Mouse (Mus musculus) liver, embryonic 16.5 days (tissue): ENCODE measurements at regions not wholly inside any gene's neighbourhood (a gene's known extent, or its start where the extent isn't known, plus 50 kb on each side); places are given as distances from the start of the nearest gene placed in this dataset.

Experiments used
- ATAC-seq: fragments of 200-750 bp; cut with Nextera tagmentation; 2 replicates; pipeline ENCODE4 v1.8.0; 2017; ENCODE audit warnings: low read depth, mild to moderate bottlenecking, moderate number of reproducible peaks, moderate library complexity
- H3K27ac ChIP-seq: fragments of 300-500 bp; sonication (generic); 2 replicates; pipeline ENCODE4 v1.5.1; 2014; ENCODE audit warnings: mild to moderate bottlenecking, low read length
- H3K27me3 ChIP-seq: fragments of 300-500 bp; sonication (generic); 2 replicates; pipeline ENCODE4 v1.6.1; 2014; ENCODE audit warnings: low read depth, low read length, mixed read lengths; ENCODE audit not compliant: control insufficient read depth, insufficient read depth
- H3K36me3 ChIP-seq: fragments of 300-500 bp; sonication (generic); 2 replicates; pipeline ENCODE4 v1.6.1; 2014; ENCODE audit warnings: mild to moderate bottlenecking; ENCODE audit not compliant: control insufficient read depth, insufficient read depth
- H3K4me1 ChIP-seq: fragments of 300-500 bp; sonication (generic); 2 replicates; pipeline ENCODE4 v1.6.1; 2014; ENCODE audit warnings: low read depth, low read length, mixed read lengths; ENCODE audit not compliant: control insufficient read depth
- H3K4me2 ChIP-seq: fragments of 300-500 bp; sonication (generic); 2 replicates; pipeline ENCODE4 v1.6.1; 2014; ENCODE audit warnings: low read depth, low read length, mixed read lengths
- H3K4me3 ChIP-seq: fragments of 300-500 bp; sonication (generic); 2 replicates; pipeline ENCODE4 v1.5.1; 2014; ENCODE audit warnings: low read depth, mild to moderate bottlenecking, low read length
- H3K9ac ChIP-seq: fragments of 300-500 bp; sonication (generic); 2 replicates; pipeline ENCODE4 v1.6.1; 2014; ENCODE audit warnings: low read depth, low read length
- H3K9me3 ChIP-seq: fragments of 300-500 bp; sonication (generic); replicated peaks from 2 replicates; pipeline ENCODE4 v1.6.1; 2016; ENCODE audit warnings: low read length; ENCODE audit not compliant: control insufficient read depth
- WGBS: fragments of 180-500 bp; shearing (Covaris S2); extraction: QIAGEN DNeasy Blood & Tissue Kit; methylation state at CpG from one replicate; pipeline ENCODE4 v1.1.7; 2014; ENCODE audit not compliant: insufficient replicate concordance; 5-methylcytosine and 5-hydroxymethylcytosine counted together

DNA sequence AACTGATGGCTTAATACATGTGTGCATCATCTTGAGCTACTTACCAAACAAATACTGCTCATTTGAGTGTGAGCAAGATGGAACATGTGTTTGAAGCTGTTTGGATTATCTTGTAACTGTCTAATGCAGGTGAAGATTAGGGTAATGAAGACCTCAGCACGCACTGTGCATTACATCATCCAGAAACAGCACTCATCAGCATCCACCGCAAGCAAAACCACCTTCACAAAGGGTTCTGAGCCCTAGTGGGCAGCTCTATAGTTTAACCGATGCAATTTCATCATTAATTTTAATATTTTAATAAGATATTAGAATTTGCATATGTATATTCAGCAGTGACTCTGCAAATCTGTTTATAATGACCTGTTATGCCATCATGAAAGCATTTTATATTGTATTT lies 664.1 kb downstream of the Lrriq3 start:
- Histone ChIP-seq H3K4me3 (no peak overlapping the region), H3K4me1 (no peaks in the 10 kb centered on the region), H3K27me3 (no peaks in the 10 kb centered on the region), H3K36me3 (no peaks in the 10 kb centered on the region), H3K9ac (no peak overlapping the region), H3K27ac (no peak overlapping the region), H3K4me2 (no peak overlapping the region), H3K9me3 (no peaks in the 10 kb centered on the region)
- no peak for ATAC-seq
- 74% methylated on average over 3 of the region's 3 CpGs for WGBS

DNA sequence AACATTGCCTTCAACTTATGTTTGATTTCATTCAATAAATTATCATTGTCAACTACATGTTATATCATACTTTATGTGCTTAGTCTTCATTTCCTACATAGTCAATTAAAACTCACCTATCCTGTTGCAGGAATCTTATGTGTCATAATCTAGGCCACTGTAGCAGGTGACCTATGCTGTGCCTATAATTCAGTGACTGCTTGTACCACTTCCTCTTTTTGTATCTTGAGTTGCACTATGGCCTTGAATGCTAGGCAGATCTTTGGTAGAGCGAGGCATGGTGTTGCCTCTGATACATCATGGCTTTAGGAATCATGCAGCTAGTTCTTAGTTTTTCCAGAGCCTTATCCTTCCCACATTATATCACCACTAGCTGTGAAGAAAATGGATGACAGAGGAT lies 682.8 kb downstream of the Lrriq3 start:
- WGBS, result 33% methylated on average over 1 of the region's 1 CpGs
- no peaks in the 10 kb centered on the region for H3K36me3 ChIP-seq
- H3K4me3 ChIP-seq, result no peak overlapping the region
- no peaks in the 10 kb centered on the region for H3K4me1 ChIP-seq
- ATAC-seq, result no peak
- H3K9me3 ChIP-seq, result no peaks in the 10 kb centered on the region
- no peak overlapping the region for H3K27ac ChIP-seq
- H3K27me3 ChIP-seq, result no peaks in the 10 kb centered on the region
- no peak overlapping the region for H3K4me2 ChIP-seq
- H3K9ac ChIP-seq, result no peak overlapping the region

DNA sequence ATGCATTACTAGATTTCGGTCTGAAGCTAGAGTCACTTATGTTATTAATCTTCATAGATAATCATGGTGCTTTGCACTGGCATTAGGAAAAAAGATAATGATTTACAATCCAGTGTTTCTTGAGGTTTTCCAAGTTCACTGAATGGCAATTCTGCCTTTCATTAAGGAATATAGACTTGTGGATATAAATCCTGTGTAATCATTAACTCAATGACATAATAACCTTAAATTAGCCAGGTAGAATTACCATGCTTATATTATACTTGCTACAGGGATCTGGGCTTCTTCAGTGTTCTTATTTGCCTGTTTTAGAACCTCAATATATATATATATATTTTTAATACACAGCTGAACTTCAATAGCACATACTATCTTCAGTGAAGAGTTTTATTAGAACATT lies 683.8 kb downstream of the Lrriq3 start:
- Histone ChIP-seq H3K4me3 (no peak overlapping the region), H3K27me3 (no peaks in the 10 kb centered on the region), H3K4me2 (no peak overlapping the region), H3K27ac (no peak overlapping the region), H3K4me1 (no peaks in the 10 kb centered on the region), H3K36me3 (no peaks in the 10 kb centered on the region), H3K9me3 (no peaks in the 10 kb centered on the region), H3K9ac (no peak overlapping the region)
- WGBS, result 47% methylated on average over 1 of the region's 1 CpGs
- ATAC-seq, result no peak

DNA sequence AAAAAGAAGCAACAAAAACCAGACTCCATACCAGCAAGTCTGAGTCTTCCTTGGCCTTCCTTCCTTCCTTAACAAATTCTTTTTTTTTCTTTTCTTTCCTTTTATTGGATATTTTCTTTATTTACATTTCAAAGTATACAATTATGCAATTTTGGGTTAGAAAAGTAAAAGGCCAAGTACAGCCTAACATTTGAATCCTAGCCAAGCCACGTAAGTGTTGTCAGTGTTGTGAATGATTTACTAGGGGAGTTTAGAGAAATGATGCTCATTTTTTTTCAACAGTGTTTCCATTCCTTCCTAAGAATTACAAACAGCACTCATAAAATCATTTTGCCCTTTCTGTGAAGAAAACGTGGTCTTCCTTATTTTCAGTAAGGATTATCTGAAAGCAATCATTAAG lies 722.5 kb downstream of the Lrriq3 start:
- no peak overlapping the region for H3K9ac ChIP-seq
- H3K4me3 ChIP-seq, result no peak overlapping the region
- no peak overlapping the region for H3K27ac ChIP-seq
- H3K9me3 ChIP-seq, result no peaks in the 10 kb centered on the region
- H3K4me2 ChIP-seq, result no peak overlapping the region
- ATAC-seq, result peak; percentile 74
- no peaks in the 10 kb centered on the region for H3K4me1 ChIP-seq
- H3K36me3 ChIP-seq, result no peaks in the 10 kb centered on the region
- WGBS, result 37% methylated on average over 2 of the region's 2 CpGs
- H3K27me3 ChIP-seq, result no peaks in the 10 kb centered on the region

DNA sequence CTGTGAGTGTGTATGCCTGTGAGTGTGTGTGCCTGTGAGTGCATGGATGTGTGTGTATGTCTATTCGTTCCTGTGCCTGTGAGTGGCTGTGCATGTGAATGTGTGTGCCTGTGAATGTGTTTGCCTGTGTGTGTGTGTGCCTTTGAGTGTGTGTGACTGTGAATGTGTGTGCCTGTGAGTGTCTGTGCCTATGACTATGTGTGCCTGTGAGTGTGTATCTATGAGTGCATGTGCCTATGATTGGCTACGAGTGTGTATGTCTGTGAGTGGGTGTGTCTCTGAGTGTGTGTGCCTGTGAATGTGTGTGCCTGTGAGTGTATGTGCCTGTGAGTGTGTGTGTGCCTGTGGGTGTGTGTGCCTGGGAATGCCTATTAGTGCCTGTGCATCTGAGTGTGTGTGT lies 731.6 kb downstream of the Lrriq3 start:
- H3K36me3 ChIP-seq, result no peaks in the 10 kb centered on the region
- 81% methylated on average over 2 of the region's 2 CpGs for WGBS
- no peaks in the 10 kb centered on the region for H3K4me1 ChIP-seq
- H3K9me3 ChIP-seq, result no peaks in the 10 kb centered on the region
- no peaks in the 10 kb centered on the region for H3K27me3 ChIP-seq
- H3K27ac ChIP-seq, result no peak overlapping the region
- no peak overlapping the region for H3K4me3 ChIP-seq
- H3K9ac ChIP-seq, result no peak overlapping the region
- no peak for ATAC-seq
- H3K4me2 ChIP-seq, result no peak overlapping the region

DNA sequence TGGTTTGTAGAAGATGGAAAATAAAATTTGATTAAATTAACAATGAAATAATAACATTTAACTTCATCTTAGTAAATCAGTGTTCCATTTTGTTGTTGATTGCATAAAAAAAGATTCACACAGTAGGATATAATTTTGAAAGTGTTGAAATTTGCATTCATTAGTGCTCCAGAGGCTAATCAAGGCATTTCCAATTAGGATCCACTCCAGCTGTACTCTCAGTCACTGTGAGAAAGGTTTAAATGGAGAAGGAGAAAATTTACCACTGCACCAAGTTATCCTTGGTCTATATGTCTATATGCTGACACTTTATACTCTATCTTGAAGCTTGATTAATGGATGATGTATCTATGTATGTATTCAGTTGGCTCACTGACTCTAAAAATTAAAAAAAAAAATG lies 695.3 kb upstream of the Negr1 start:
- Histone ChIP-seq H3K4me1 (no peaks in the 10 kb centered on the region), H3K36me3 (no peaks in the 10 kb centered on the region), H3K27ac (no peak overlapping the region), H3K27me3 (no peaks in the 10 kb centered on the region), H3K9me3 (no peaks in the 10 kb centered on the region; the same call in 1 of the 2 replicates), H3K4me2 (no peak overlapping the region), H3K4me3 (no peak overlapping the region), H3K9ac (no peak overlapping the region)
- ATAC-seq, result no peak

DNA sequence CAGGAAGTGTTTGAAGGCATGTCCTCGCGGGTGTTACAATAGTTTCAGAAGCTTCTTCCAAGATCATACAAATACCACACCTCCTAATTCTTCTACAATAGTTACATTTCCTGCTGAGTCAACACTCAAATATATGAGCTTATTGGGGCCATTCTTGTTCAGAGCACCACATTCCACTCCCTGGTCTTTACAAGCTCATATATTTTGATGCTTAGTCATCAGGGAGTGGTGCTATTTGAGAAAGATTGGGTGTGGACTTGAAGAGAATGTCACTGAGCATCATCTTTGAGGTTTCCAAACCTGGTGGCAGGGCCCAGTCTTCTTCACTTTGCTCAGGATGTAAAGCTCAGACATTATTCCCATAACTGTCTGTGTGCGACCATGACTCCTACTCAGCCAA lies 685.9 kb upstream of the Negr1 start:
- WGBS, result 53% methylated on average over 3 of the region's 3 CpGs
- ATAC-seq, result no peak
- no peaks in the 10 kb centered on the region for H3K27me3 ChIP-seq
- no peaks in the 10 kb centered on the region for H3K36me3 ChIP-seq
- H3K9ac ChIP-seq, result no peak overlapping the region
- no peaks in the 10 kb centered on the region for H3K9me3 ChIP-seq
- H3K4me3 ChIP-seq, result no peak overlapping the region
- H3K4me2 ChIP-seq, result no peak overlapping the region
- no peaks in the 10 kb centered on the region for H3K4me1 ChIP-seq
- no peak overlapping the region for H3K27ac ChIP-seq

DNA sequence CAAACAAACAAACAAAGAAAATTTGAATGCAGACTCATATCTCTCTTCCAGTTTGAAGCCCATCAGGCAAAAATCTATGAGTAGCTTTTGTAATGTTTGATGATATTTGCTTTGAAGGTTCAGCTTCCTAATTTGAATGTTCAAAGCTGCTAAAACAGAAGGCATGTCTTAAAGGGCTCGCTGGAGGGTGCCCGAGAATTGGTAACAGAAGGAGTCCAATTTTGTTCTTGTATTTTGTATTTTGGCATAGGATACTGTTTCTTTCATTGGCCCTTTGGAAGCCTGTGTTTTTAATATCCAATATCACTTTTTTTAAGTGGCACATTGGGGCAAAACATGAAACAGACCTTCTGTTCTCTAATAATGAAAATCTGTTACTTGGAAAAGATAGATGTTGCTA lies 683.2 kb upstream of the Negr1 start:
- no peaks in the 10 kb centered on the region for H3K4me1 ChIP-seq
- no peaks in the 10 kb centered on the region for H3K36me3 ChIP-seq
- WGBS, result 61% methylated on average over 2 of the region's 2 CpGs
- H3K4me2 ChIP-seq, result no peak overlapping the region
- H3K9ac ChIP-seq, result no peak overlapping the region
- H3K27ac ChIP-seq, result no peak overlapping the region
- no peak overlapping the region for H3K4me3 ChIP-seq
- no peaks in the 10 kb centered on the region for H3K27me3 ChIP-seq
- no peaks in the 10 kb centered on the region for H3K9me3 ChIP-seq
- no peak for ATAC-seq

DNA sequence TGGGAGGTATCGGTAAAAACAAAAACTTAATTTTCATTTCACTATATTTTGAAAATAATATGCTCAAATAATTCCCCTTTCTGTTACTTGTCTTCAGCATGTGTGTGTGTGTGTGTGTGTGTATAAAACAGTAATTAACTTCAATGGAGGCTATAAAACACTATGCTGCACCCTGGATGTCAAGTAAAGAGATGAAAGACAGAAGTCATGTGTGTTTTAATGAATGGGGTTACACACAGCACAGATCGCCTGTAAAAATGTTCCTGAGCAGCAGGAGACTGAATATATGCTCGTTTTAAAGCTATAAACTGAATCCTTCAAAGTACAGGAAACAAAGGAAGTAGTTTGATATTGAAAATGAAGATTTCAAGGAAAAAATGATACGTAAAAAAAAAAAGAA lies 680.9 kb upstream of the Negr1 start:
- 58% methylated on average over 4 of the region's 4 CpGs for WGBS
- Histone ChIP-seq H3K4me1 (no peaks in the 10 kb centered on the region), H3K27ac (no peak overlapping the region), H3K27me3 (no peaks in the 10 kb centered on the region), H3K9me3 (no peaks in the 10 kb centered on the region), H3K9ac (no peak overlapping the region), H3K36me3 (no peaks in the 10 kb centered on the region), H3K4me3 (no peak overlapping the region), H3K4me2 (no peak overlapping the region)
- no peak for ATAC-seq

DNA sequence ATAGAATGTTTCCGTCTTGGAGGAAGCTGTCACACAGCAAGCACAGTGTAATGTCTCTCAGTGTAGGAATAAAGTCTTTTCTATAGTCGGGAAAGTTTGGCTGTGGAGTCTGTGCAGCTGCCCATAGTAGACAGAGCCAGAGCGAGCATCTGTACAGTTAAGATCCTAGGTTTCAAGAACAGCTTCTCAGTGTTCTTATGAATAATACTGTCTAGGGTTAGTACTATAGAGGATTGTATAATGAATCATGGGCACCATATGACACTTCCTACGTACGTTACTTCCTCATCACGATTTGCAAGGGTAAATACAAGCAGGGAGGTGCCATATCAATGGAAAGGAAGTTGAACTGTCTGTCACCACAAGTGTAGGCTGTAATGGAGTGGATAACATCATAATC lies 645.6 kb upstream of the Negr1 start:
- no peak overlapping the region for H3K4me2 ChIP-seq
- no peak for ATAC-seq
- whole genome bisulfite sequencing, result 51% methylated on average over 6 of the region's 6 CpGs
- no peak overlapping the region for H3K27ac ChIP-seq
- no peak overlapping the region for H3K4me3 ChIP-seq
- H3K36me3 ChIP-seq, result no peaks in the 10 kb centered on the region
- no peaks in the 10 kb centered on the region for H3K4me1 ChIP-seq
- H3K27me3 ChIP-seq, result no peaks in the 10 kb centered on the region
- H3K9me3 ChIP-seq, result no peaks in the 10 kb centered on the region
- H3K9ac ChIP-seq, result no peak overlapping the region
